Mouse (Mus musculus) embryonic facial prominence, embryonic 13.5 days (tissue): ENCODE measurements around the gene Bcas3. TPM values are rescaled to one million over a fixed set of nuclear protein-coding genes. Genes with fewer than 3 reads are reported as not detected.

ENCODE experiments used
- ATAC-seq: fragments of 200-750 bp; cut with Nextera tagmentation; 2 replicates; pipeline ENCODE4 v1.8.0; 2017; ENCODE audit warnings: low read depth; ENCODE audit not compliant: insufficient number of reproducible peaks, insufficient read depth, low FRiP score, low TSS enrichment
- H3K27ac ChIP-seq: fragments of 300-500 bp; sonication (generic); 2 replicates; pipeline ENCODE4 v1.5.1; 2015; ENCODE audit warnings: moderate library complexity, mild to moderate bottlenecking, inconsistent platforms
- H3K27me3 ChIP-seq: fragments of 300-500 bp; sonication (generic); 2 replicates; pipeline ENCODE4 v1.6.1; 2015; ENCODE audit warnings: mild to moderate bottlenecking, inconsistent platforms
- H3K36me3 ChIP-seq: fragments of 300-500 bp; sonication (generic); 2 replicates; pipeline ENCODE4 v1.6.1; 2015; ENCODE audit warnings: mild to moderate bottlenecking, inconsistent platforms
- H3K4me1 ChIP-seq: fragments of 300-500 bp; sonication (generic); 2 replicates; pipeline ENCODE4 v1.6.1; 2015; ENCODE audit warnings: inconsistent platforms
- H3K4me2 ChIP-seq: fragments of 300-500 bp; sonication (generic); 2 replicates; pipeline ENCODE4 v1.6.1; 2015; ENCODE audit warnings: moderate library complexity, mild to moderate bottlenecking, inconsistent platforms
- H3K4me3 ChIP-seq: fragments of 300-500 bp; sonication (generic); 2 replicates; pipeline ENCODE4 v1.5.1; 2015; ENCODE audit warnings: mild to moderate bottlenecking, inconsistent platforms
- H3K9ac ChIP-seq: fragments of 300-500 bp; sonication (generic); 2 replicates; pipeline ENCODE4 v1.6.1; 2015; ENCODE audit warnings: mild to moderate bottlenecking, inconsistent platforms
- H3K9me3 ChIP-seq: fragments of 300-500 bp; sonication (generic); 2 replicates; pipeline ENCODE4 v1.6.1; 2016; ENCODE audit warnings: inconsistent platforms
- WGBS: fragments of 180-500 bp; shearing (Covaris S2); methylation state at CpG from one replicate; pipeline ENCODE4 v1.1.7; 2015; ENCODE audit warnings: mixed read lengths; 5-methylcytosine and 5-hydroxymethylcytosine counted together
- polyA plus RNA-seq: library from polyadenylated mRNA; unstranded; fragments of >200 nt; fragmentation: Nextera tagmentation; extraction: Ambion mirVana; gene quantifications from 2 replicates; pipeline ENCODE4 v1.2.1, GENCODE M21; 2015

The Bcas3 gene
- polyA plus RNA-seq, 1 experiment from 2014 or later = 33.1 TPM

DNA sequence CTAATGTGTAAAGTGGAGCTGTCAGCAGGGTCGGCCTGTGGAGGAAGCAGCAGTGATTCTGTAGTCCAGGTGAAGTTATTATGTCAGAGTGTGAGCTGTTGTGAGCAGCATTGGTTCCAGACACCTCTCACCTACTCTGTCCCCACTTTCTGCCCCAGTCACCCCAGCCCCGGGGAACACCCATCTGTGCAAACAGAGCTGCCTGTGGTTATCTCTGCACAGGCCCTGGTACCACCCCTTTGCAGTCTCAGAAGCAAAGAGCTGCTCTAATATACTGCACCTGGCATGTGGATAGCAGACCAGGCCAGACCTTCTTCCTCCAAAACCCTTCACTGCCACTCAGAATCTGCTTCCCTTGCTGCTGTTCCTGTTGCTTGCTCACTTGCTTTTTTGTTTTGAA lies 437.3 kb downstream of the Bcas3 start:
- 71% methylated on average over 2 of the region's 2 CpGs for WGBS
- Histone ChIP-seq H3K9me3 (no peaks in the 10 kb centered on the region), H3K4me1 (peaks cover 52% of the 10 kb centered on the region), H3K9ac (peak overlapping the region; percentile 18; the same call in 1 of the 2 replicates), H3K27ac (no peak overlapping the region), H3K27me3 (no peaks in the 10 kb centered on the region), H3K36me3 (no peaks in the 10 kb centered on the region), H3K4me2 (no peak overlapping the region), H3K4me3 (no peak overlapping the region)
- no peak for ATAC-seq

DNA sequence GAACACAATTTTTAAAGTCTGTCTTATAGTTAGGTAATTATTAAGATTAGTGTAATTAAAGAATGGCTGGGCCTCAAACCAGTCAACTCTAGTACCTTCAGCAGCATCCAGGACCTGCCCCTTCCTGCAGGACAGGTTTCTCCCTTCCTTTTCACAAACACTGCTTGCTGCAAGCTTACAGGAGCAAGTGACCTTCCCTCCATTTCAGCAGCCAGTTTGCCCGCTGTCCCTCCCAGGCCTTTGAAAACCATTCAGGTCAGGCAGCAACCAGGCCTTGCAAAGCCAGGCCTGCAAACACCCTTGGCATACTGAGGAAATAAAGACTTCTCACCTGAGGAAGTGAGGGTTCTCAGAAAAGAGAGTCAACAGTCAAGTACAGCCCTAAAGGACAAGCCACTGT lies 438.2 kb downstream of the Bcas3 start:
- no peaks in the 10 kb centered on the region for H3K9me3 ChIP-seq
- H3K36me3 ChIP-seq = no peaks in the 10 kb centered on the region
- H3K9ac ChIP-seq = no peak overlapping the region
- H3K4me2 ChIP-seq = no peak overlapping the region
- 74% methylated on average over 1 of the region's 1 CpGs for WGBS
- peaks cover 45% of the 10 kb centered on the region for H3K4me1 ChIP-seq
- no peak for ATAC-seq
- no peaks in the 10 kb centered on the region for H3K27me3 ChIP-seq
- H3K27ac ChIP-seq = no peak overlapping the region
- H3K4me3 ChIP-seq = no peak overlapping the region

- H3K9me3 ChIP-seq = no peaks in the 10 kb centered on the region
- H3K4me2 ChIP-seq = no peak overlapping the region
- no peaks in the 10 kb centered on the region for H3K27me3 ChIP-seq
- peaks cover 41% of the 10 kb centered on the region for H3K4me1 ChIP-seq
- H3K9ac ChIP-seq = 0 out of 2 replicates have a peak overlapping the region, but pooled peaks have one; percentile 44
- H3K27ac ChIP-seq = peak overlapping the region; percentile 82
- 59% methylated on average over 12 of the region's 12 CpGs for WGBS
- no peaks in the 10 kb centered on the region for H3K36me3 ChIP-seq
- H3K4me3 ChIP-seq = no peak overlapping the region
- no peak for ATAC-seq
Observed at GRCm38 (mm10) chr11:85792534-85793215, 439.7 kb downstream of the Bcas3 start.

- Histone ChIP-seq H3K36me3 (no peaks in the 10 kb centered on the region), H3K9me3 (no peaks in the 10 kb centered on the region), H3K4me3 (no peak overlapping the region), H3K4me2 (no peak overlapping the region), H3K4me1 (peaks cover 11% of the 10 kb centered on the region), H3K27me3 (no peaks in the 10 kb centered on the region), H3K27ac (peak overlapping the region; percentile 12; the same call in 1 of the 2 replicates), H3K9ac (no peak overlapping the region)
- ATAC-seq = no peak
- WGBS = 84% methylated on average over 4 of the region's 4 CpGs
Observed at GRCm38 (mm10) chr11:85799456-85799855, 446.5 kb downstream of the Bcas3 start.

DNA sequence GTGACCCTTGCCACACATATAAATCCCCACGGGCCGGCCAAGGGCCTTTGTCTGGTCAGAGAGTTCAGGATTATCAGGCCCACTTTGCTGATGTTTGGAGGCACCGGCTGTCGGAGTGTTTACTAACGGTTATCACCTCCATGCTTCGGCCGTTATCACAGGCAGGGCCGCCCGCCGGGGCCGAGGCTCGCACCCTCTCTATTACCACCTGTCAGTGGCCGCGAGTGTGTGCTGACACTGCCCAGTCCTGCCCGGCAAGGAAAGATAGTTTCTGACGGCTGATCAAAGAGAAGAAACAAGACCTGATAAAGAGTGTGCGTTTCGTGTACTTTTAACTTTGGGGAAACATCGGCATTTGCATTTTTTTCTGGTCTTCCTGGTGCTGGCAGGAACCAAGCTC lies 446.9 kb downstream of the Bcas3 start:
- no peaks in the 10 kb centered on the region for H3K36me3 ChIP-seq
- no peaks in the 10 kb centered on the region for H3K9me3 ChIP-seq
- H3K4me1 ChIP-seq = peaks cover 11% of the 10 kb centered on the region
- H3K9ac ChIP-seq = no peak overlapping the region
- no peaks in the 10 kb centered on the region for H3K27me3 ChIP-seq
- 59% methylated on average over 19 of the region's 19 CpGs for WGBS
- H3K4me2 ChIP-seq = no peak overlapping the region
- peak overlapping the region; percentile 12; the same call in 1 of the 2 replicates for H3K27ac ChIP-seq
- no peak overlapping the region for H3K4me3 ChIP-seq
- no peak for ATAC-seq

GRCm38 (mm10) chr11:85800380-85800779 lies 447.4 kb downstream of the Bcas3 start:
- 42% methylated on average over 11 of the region's 11 CpGs for WGBS
- H3K27me3 ChIP-seq = no peaks in the 10 kb centered on the region
- no peak overlapping the region for H3K4me2 ChIP-seq
- no peaks in the 10 kb centered on the region for H3K9me3 ChIP-seq
- H3K9ac ChIP-seq = no peak overlapping the region
- ATAC-seq = no peak
- peaks cover 11% of the 10 kb centered on the region for H3K4me1 ChIP-seq
- no peak overlapping the region for H3K27ac ChIP-seq
- H3K4me3 ChIP-seq = no peak overlapping the region
- no peaks in the 10 kb centered on the region for H3K36me3 ChIP-seq

- no peak overlapping the region for H3K4me2 ChIP-seq
- H3K9me3 ChIP-seq = no peaks in the 10 kb centered on the region
- H3K4me3 ChIP-seq = no peak overlapping the region
- no peak for ATAC-seq
- no peak overlapping the region for H3K9ac ChIP-seq
- H3K27ac ChIP-seq = no peak overlapping the region
- WGBS = 87% methylated on average over 5 of the region's 5 CpGs
- peaks cover 11% of the 10 kb centered on the region for H3K4me1 ChIP-seq
- H3K36me3 ChIP-seq = no peaks in the 10 kb centered on the region
- H3K27me3 ChIP-seq = no peaks in the 10 kb centered on the region
Observed at GRCm38 (mm10) chr11:85804048-85804447, 451.1 kb downstream of the Bcas3 start.

DNA sequence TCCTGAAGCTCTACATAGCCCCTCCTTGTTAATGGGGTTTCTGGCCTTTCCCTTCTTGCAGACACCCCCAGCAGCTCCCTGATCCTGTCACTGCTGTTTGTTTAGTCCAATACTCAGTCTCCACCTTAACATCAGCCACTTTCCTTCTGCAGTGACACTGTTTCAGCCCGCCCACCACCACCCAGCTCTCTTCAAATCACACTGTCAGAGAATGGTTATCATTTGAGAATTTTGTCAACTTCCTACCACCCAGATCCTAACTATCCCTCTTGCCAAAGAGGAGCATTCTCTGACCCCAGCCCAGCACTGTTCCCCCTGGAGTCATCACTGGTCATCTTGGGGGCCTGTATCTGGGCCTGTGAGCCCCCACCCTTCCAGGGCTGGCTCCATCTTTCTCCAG lies 452.8 kb downstream of the Bcas3 start:
- Histone ChIP-seq H3K4me2 (no peak overlapping the region), H3K27ac (no peak overlapping the region), H3K9me3 (no peaks in the 10 kb centered on the region), H3K36me3 (no peaks in the 10 kb centered on the region), H3K27me3 (no peaks in the 10 kb centered on the region), H3K9ac (no peak overlapping the region), H3K4me3 (no peak overlapping the region), H3K4me1 (peaks cover 9% of the 10 kb centered on the region)
- WGBS = 77% methylated on average over 1 of the region's 1 CpGs
- no peak for ATAC-seq

GRCm38 (mm10) chr11:85807353-85807752 lies 454.4 kb downstream of the Bcas3 start:
- peaks cover 8% of the 10 kb centered on the region; the same call in 1 of the 2 replicates for H3K4me1 ChIP-seq
- ATAC-seq = no peak

DNA sequence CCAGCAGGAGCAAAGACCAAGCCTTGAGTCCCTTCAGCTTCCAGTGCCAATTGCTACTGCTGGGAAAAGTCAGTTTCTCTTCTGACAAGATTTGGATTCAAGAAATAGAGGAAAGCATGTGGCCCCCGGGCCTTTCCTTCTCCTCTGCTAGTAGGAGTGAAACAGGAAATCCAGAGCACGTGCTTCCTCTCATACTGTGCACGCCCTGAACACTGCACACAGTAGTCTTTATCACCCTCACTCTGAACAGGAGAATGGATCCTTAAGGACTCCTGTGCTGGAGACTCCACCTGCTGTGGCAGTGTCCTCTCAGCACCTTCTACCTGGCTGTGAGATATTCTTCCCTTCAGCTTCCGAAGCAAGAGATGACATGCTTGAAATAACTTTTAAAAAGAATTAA lies 458.3 kb downstream of the Bcas3 start:
- no peak overlapping the region for H3K4me3 ChIP-seq
- no peak for ATAC-seq
- no peak overlapping the region for H3K27ac ChIP-seq
- 62% methylated on average over 4 of the region's 4 CpGs for WGBS
- peaks cover 40% of the 10 kb centered on the region for H3K4me1 ChIP-seq
- no peaks in the 10 kb centered on the region for H3K27me3 ChIP-seq
- no peaks in the 10 kb centered on the region for H3K36me3 ChIP-seq
- no peak overlapping the region for H3K4me2 ChIP-seq
- no peaks in the 10 kb centered on the region for H3K9me3 ChIP-seq
- H3K9ac ChIP-seq = no peak overlapping the region

More at GRCm38 (mm10) chr11:85807353-85807752, 454.4 kb downstream of the Bcas3 start:
- H3K27ac ChIP-seq = no peak overlapping the region
- no peaks in the 10 kb centered on the region for H3K9me3 ChIP-seq
- no peak overlapping the region for H3K4me2 ChIP-seq
- H3K9ac ChIP-seq = no peak overlapping the region
- H3K27me3 ChIP-seq = no peaks in the 10 kb centered on the region
- H3K4me3 ChIP-seq = no peak overlapping the region
- H3K36me3 ChIP-seq = no peaks in the 10 kb centered on the region
- 71% methylated on average over 11 of the region's 11 CpGs for WGBS

- no peak overlapping the region for H3K4me3 ChIP-seq
- H3K4me1 ChIP-seq = peaks cover 43% of the 10 kb centered on the region
- 87% methylated on average over 5 of the region's 5 CpGs for WGBS
- no peak overlapping the region for H3K4me2 ChIP-seq
- H3K9me3 ChIP-seq = no peaks in the 10 kb centered on the region
- H3K36me3 ChIP-seq = no peaks in the 10 kb centered on the region
- H3K27ac ChIP-seq = no peak overlapping the region
- H3K27me3 ChIP-seq = no peaks in the 10 kb centered on the region
- H3K9ac ChIP-seq = no peak overlapping the region
- ATAC-seq = no peak
Observed at GRCm38 (mm10) chr11:85811676-85812075, 458.7 kb downstream of the Bcas3 start.

- Histone ChIP-seq H3K36me3 (no peaks in the 10 kb centered on the region), H3K27ac (no peak overlapping the region), H3K4me2 (no peak overlapping the region), H3K4me3 (no peak overlapping the region), H3K27me3 (no peaks in the 10 kb centered on the region), H3K9me3 (no peaks in the 10 kb centered on the region), H3K4me1 (peaks cover 46% of the 10 kb centered on the region), H3K9ac (no peak overlapping the region)
- 84% methylated on average over 12 of the region's 12 CpGs for WGBS
- no peak for ATAC-seq
Observed at GRCm38 (mm10) chr11:85812201-85812966, 459.4 kb downstream of the Bcas3 start.
